Mouse (Mus musculus) CH12.LX (cell line): ENCODE data around the gene Copa. TPM values are rescaled to one million over a fixed set of nuclear protein-coding genes. Genes with fewer than 3 reads are reported as not detected.

Experiments
- DNase-seq: peaks from one replicate; pipeline ENCODE4 v3.0.0-alpha.2; 2013; ENCODE audit errors: extremely low read depth
- H3K27ac ChIP-seq: 2 replicates; pipeline ENCODE4 v1.5.1; 2012; ENCODE audit warnings: low read depth, mild to moderate bottlenecking, control low read depth, moderate library complexity; ENCODE audit not compliant: insufficient read depth
- H3K27me3 ChIP-seq: replicated peaks from 2 replicates; pipeline ENCODE3; 2012; ENCODE audit warnings: inconsistent platforms
- H3K36me3 ChIP-seq, 2 experiments: replicated peaks in 1 of 2; 2 replicates each; pipeline versions ENCODE3 to v1.6.1; 2012; ENCODE audit warnings: inconsistent platforms in 1 of 2, low read length in 1 of 2, mild to moderate bottlenecking in 1 of 2, mixed read lengths in 1 of 2, moderate library complexity in 1 of 2; ENCODE audit not compliant: control insufficient read depth in 1 of 2, insufficient read depth in 1 of 2
- H3K4me1 ChIP-seq, 2 experiments: 2 replicates each; pipeline ENCODE4 v1.6.1; 2012; ENCODE audit warnings: inconsistent platforms in 1 of 2, moderate library complexity in 1 of 2; ENCODE audit not compliant: insufficient read depth in 2 of 2, control insufficient read depth in 1 of 2
- H3K4me2 ChIP-seq: 2 replicates; pipeline ENCODE4 v1.6.1; 2012; ENCODE audit warnings: low read depth, mild to moderate bottlenecking, control low read depth; ENCODE audit not compliant: poor library complexity, insufficient read depth, severe bottlenecking
- H3K4me3 ChIP-seq, 3 experiments: fragments of 150-350 bp in 1 of 3; sonication (generic) in 1 of 3; replicated peaks in 1 of 3; 2 replicates each; pipeline versions ENCODE3 to v1.5.1; 2011 to 2012; ENCODE audit warnings: low read depth in 2 of 3, low read length in 2 of 3, mild to moderate bottlenecking in 2 of 3, moderate library complexity in 2 of 3, control low read depth in 1 of 3, improper control_type of control experiment in 1 of 3, inconsistent platforms in 1 of 3, mixed read lengths in 1 of 3; ENCODE audit not compliant: poor library complexity in 1 of 3
- H3K79me2 ChIP-seq: replicated peaks from 2 replicates; pipeline ENCODE4 v1.6.1; 2012; ENCODE audit warnings: mild to moderate bottlenecking, moderate library complexity; ENCODE audit not compliant: control insufficient read depth, poor library complexity, insufficient read depth, severe bottlenecking; ENCODE audit errors: extremely low read depth
- H3K9ac ChIP-seq: 2 replicates; pipeline ENCODE4 v1.6.1; 2012; ENCODE audit warnings: low read depth, mild to moderate bottlenecking, control low read depth, moderate library complexity; ENCODE audit not compliant: insufficient read depth
- H3K9me3 ChIP-seq: replicated peaks from 2 replicates; pipeline ENCODE3; 2012; ENCODE audit warnings: low read length, inconsistent platforms, mixed read lengths
- BHLHE40 ChIP-seq: IDR thresholded peaks from 2 replicates; pipeline ENCODE4 v1.6.1; 2011; ENCODE audit warnings: mild to moderate bottlenecking, low read depth, low read length, improper control_type of control experiment
- CHD1 ChIP-seq: IDR thresholded peaks from 2 replicates; pipeline ENCODE4 v1.6.1; 2012; ENCODE audit warnings: low read depth, low read length, improper control_type of control experiment, inconsistent platforms
- GABPA ChIP-seq: IDR thresholded peaks from 2 replicates; pipeline ENCODE4 v1.6.1; 2012; ENCODE audit warnings: low read depth, low read length, improper control_type of control experiment, inconsistent platforms; ENCODE audit not compliant: insufficient replicate concordance
- HCFC1 ChIP-seq: IDR thresholded peaks from 2 replicates; pipeline ENCODE4 v1.6.1; 2012; ENCODE audit warnings: low read depth, mild to moderate bottlenecking, inconsistent platforms, low read length, improper control_type of control experiment
- IRF4 ChIP-seq: IDR thresholded peaks from 2 replicates; pipeline ENCODE4 v1.6.1; 2014; ENCODE audit warnings: low read depth, mild to moderate bottlenecking, inconsistent platforms, low read length, improper control_type of control experiment
- JUN ChIP-seq: IDR thresholded peaks from 2 replicates; pipeline ENCODE4 v1.6.1; 2011; ENCODE audit warnings: low read depth, mild to moderate bottlenecking, low read length, improper control_type of control experiment, moderate library complexity; ENCODE audit not compliant: insufficient read depth
- JUND ChIP-seq: conservative IDR thresholded peaks from 2 replicates; pipeline ENCODE4 v1.6.1; 2011; ENCODE audit warnings: low read depth, low read length, improper control_type of control experiment
- MAFK ChIP-seq: IDR thresholded peaks from 2 replicates; pipeline ENCODE4 v1.6.1; 2011; ENCODE audit warnings: low read length, improper control_type of control experiment; ENCODE audit not compliant: insufficient replicate concordance
- MAX ChIP-seq: IDR thresholded peaks from 2 replicates; pipeline ENCODE4 v1.6.1; 2011; ENCODE audit warnings: low read length, improper control_type of control experiment
- MEF2A ChIP-seq: IDR thresholded peaks from 2 replicates; pipeline ENCODE4 v1.6.1; 2014; ENCODE audit warnings: low read depth, mild to moderate bottlenecking, inconsistent platforms, low read length, improper control_type of control experiment, borderline replicate concordance
- MXI1 ChIP-seq: IDR thresholded peaks from 2 replicates; pipeline ENCODE4 v1.6.1; 2011; ENCODE audit warnings: mild to moderate bottlenecking, low read depth, low read length, improper control_type of control experiment
- NRF1 ChIP-seq: IDR thresholded peaks from 2 replicates; pipeline ENCODE4 v1.6.1; 2014; ENCODE audit warnings: low read depth, mild to moderate bottlenecking, inconsistent platforms, low read length, improper control_type of control experiment, moderate library complexity
- POLR2A ChIP-seq: IDR thresholded peaks from 2 replicates; pipeline ENCODE4 v1.6.1; 2011; ENCODE audit warnings: low read depth, mild to moderate bottlenecking, improper control_type of control experiment, low read length
- POLR2AphosphoS2 ChIP-seq: IDR thresholded peaks from 2 replicates; pipeline ENCODE4 v1.6.1; 2011; ENCODE audit warnings: low read depth, low read length, improper control_type of control experiment
- RCOR1 ChIP-seq: conservative IDR thresholded peaks from 2 replicates; pipeline ENCODE4 v1.6.1; 2012; ENCODE audit warnings: low read depth, mild to moderate bottlenecking, inconsistent platforms, low read length, improper control_type of control experiment
- SMC3 ChIP-seq: IDR thresholded peaks from 2 replicates; pipeline ENCODE4 v1.6.1; 2011; ENCODE audit warnings: low read depth, low read length, improper control_type of control experiment
- TCF12 ChIP-seq: IDR thresholded peaks from 2 replicates; pipeline ENCODE4 v1.6.1; 2014; ENCODE audit warnings: low read depth, mild to moderate bottlenecking, inconsistent platforms, low read length, improper control_type of control experiment
- dilution Hi-C: fragments of 300-500 bp; cut with MboI; formaldehyde crosslinking; loops from 2 replicates; pipeline ENCODE4 v1.14.3; 2020; ENCODE audit warnings: low sequenced_read_pairs; ENCODE audit not compliant: extremely low pct_unique_long_range_greater_than_20kb, extremely low pct_ligation_motif_present
- in situ Hi-C: fragments of 300-500 bp; cut with MboI; formaldehyde crosslinking; loops from 3 replicates; pipeline ENCODE4 v1.14.3; 2019; ENCODE audit warnings: low sequenced_read_pairs, low pct_ligation_motif_present, low pct_unique_long_range_greater_than_20kb, mixed read lengths
- polyA plus RNA-seq: library from polyadenylated mRNA; unstranded; fragments of >175 nt; gene quantifications from 2 replicates; pipeline ENCODE4 v1.2.1, GENCODE M21; 2012; ENCODE audit warnings: low read depth; ENCODE audit not compliant: insufficient read length
- total RNA-seq, 2 experiments: library from RNA; depleted of rRNA; stranded (reverse); fragments of 300-350 nt in 1 of 2; fragments of >200 nt in 1 of 2; gene quantifications; 2 replicates each; pipeline ENCODE4 v1.2.3; 2012 to 2014

Gene Copa
- total and polyA plus RNA-seq, 3 experiments, result 157 to 165 (median 158) TPM

GRCm38 (mm10) chr1:172132319-172132718, 50.0 kb downstream of the Copa start:
- no peak overlapping the region for H3K27ac ChIP-seq
- DNase-seq, result no peak
- in situ Hi-C loops (no loop called here), dilution Hi-C loops (no loop called here)
- TF ChIP-seq JUND (no peak), POLR2A (no peak), MEF2A (no peak), MXI1 (no peak), MAFK (no peak), IRF4 (no peak), TCF12 (no peak), HCFC1 (no peak), CHD1 (no peak)
- no peak overlapping the region for H3K9ac ChIP-seq
- H3K4me1 ChIP-seq, result peaks cover 3 to 12% of the 10 kb centered on the region in 2 experiments
- no peaks in the 10 kb centered on the region for H3K9me3 ChIP-seq
- no peak overlapping the region for H3K4me2 ChIP-seq
- H3K4me3 ChIP-seq, result no peak overlapping the region
- H3K36me3 ChIP-seq, result peaks cover 49 to 73% of the 10 kb centered on the region in 2 experiments
- H3K79me2 ChIP-seq, result peaks cover 5% of the 10 kb centered on the region
- no peaks in the 10 kb centered on the region for H3K27me3 ChIP-seq

GRCm38 (mm10) chr1:172133535-172133934, 51.2 kb downstream of the Copa start:
- no peaks in the 10 kb centered on the region for H3K27me3 ChIP-seq
- no peaks in the 10 kb centered on the region for H3K9me3 ChIP-seq
- dilution Hi-C loops, result no loop called here
- H3K4me2 ChIP-seq, result no peak overlapping the region
- TF ChIP-seq NRF1, result no peak
- TF ChIP-seq BHLHE40, result no peak
- TF ChIP-seq JUN, result no peak
- no peak for TF ChIP-seq MAX
- TF ChIP-seq SMC3, result no peak
- TF ChIP-seq POLR2AphosphoS2, result no peak
- TF ChIP-seq RCOR1, result no peak
- no peak for TF ChIP-seq MEF2A
- no peak for TF ChIP-seq GABPA
- no peak for TF ChIP-seq HCFC1
- TF ChIP-seq MXI1, result no peak
- H3K27ac ChIP-seq, result no peak overlapping the region
- H3K4me1 ChIP-seq, result peaks cover 0 to 1% of the 10 kb centered on the region in 2 experiments; a peak in 1 of 4 replicates
- in situ Hi-C loops, result no loop called here
- no peak overlapping the region for H3K9ac ChIP-seq
- peaks cover 48 to 69% of the 10 kb centered on the region in 2 experiments for H3K36me3 ChIP-seq
- H3K79me2 ChIP-seq, result no peaks in the 10 kb centered on the region
- no peak overlapping the region for H3K4me3 ChIP-seq
- DNase-seq, result no peak
